Mouse (Mus musculus): ENCODE results near the gene Ubald2. TPM values are rescaled to one million over a fixed set of nuclear protein-coding genes. Genes with fewer than 3 reads are reported as not detected.

The Ubald2 gene
- polyA plus RNA-seq, 1 experiment: 34.8 TPM

- Histone ChIP-seq H3K27me3 (ENCODE audit: control insufficient read depth, insufficient read depth, low read length) (no peaks in the 10 kb centered on the region), H3K4me3 (replicated peaks; ENCODE audit: insufficient read depth, low read depth, low read length) (no peak overlapping the region), H3K4me1 (ENCODE audit: control insufficient read depth, insufficient read depth, low read length) (peaks cover 5% of the 10 kb centered on the region; the same call in 1 of the 2 replicates), H3K27ac (ENCODE audit: insufficient read depth, low read length) (no peak overlapping the region)
- no peak for DNase-seq
- 59% methylated on average over 11 of the region's 11 CpGs for WGBS
- no peak for TF ChIP-seq POLR2A (IDR thresholded peaks at IDR 0.05; ENCODE audit: borderline replicate concordance, insufficient read depth, low read length)
- no peak for TF ChIP-seq CTCF (IDR thresholded peaks at IDR 0.05; ENCODE audit: borderline replicate concordance, insufficient read depth, low read depth, low read length)
These were observed 2.3 kb upstream of the Ubald2 start for GRCm38 (mm10) chr11:116431428-116432077.

GRCm38 (mm10) chr11:116432127-116432526 lies 1.8 kb upstream of the Ubald2 start:
- DNase-seq: no peak
- no peaks in the 10 kb centered on the region for H3K27me3 ChIP-seq (ENCODE audit: control insufficient read depth, insufficient read depth, low read length)
- WGBS: 56% methylated on average over 6 of the region's 6 CpGs
- peaks cover 9% of the 10 kb centered on the region; the same call in 1 of the 2 replicates for H3K4me1 ChIP-seq (ENCODE audit: control insufficient read depth, insufficient read depth, low read length)
- H3K27ac ChIP-seq (ENCODE audit: insufficient read depth, low read length): no peak overlapping the region
- TF ChIP-seq CTCF (IDR thresholded peaks at IDR 0.05; ENCODE audit: borderline replicate concordance, insufficient read depth, low read depth, low read length) (no peak), POLR2A (IDR thresholded peaks at IDR 0.05; ENCODE audit: borderline replicate concordance, insufficient read depth, low read length) (no peak)
- no peak overlapping the region for H3K4me3 ChIP-seq (replicated peaks; ENCODE audit: insufficient read depth, low read depth, low read length)

- H3K4me1 ChIP-seq (ENCODE audit: control insufficient read depth, insufficient read depth, low read length): peaks cover 12% of the 10 kb centered on the region
- TF ChIP-seq CTCF (IDR thresholded peaks at IDR 0.05; ENCODE audit: borderline replicate concordance, insufficient read depth, low read depth, low read length) (no peak), POLR2A (IDR thresholded peaks at IDR 0.05; ENCODE audit: borderline replicate concordance, insufficient read depth, low read length) (no peak)
- no peak overlapping the region for H3K4me3 ChIP-seq (replicated peaks; ENCODE audit: insufficient read depth, low read depth, low read length)
- H3K27me3 ChIP-seq (ENCODE audit: control insufficient read depth, insufficient read depth, low read length): no peaks in the 10 kb centered on the region
- no peak overlapping the region for H3K27ac ChIP-seq (ENCODE audit: insufficient read depth, low read length)
- DNase-seq: no peak
- 63% methylated on average over 8 of the region's 8 CpGs for WGBS
These were observed 1.1 kb upstream of the Ubald2 start for GRCm38 (mm10) chr11:116432593-116433355.

- peaks cover 12% of the 10 kb centered on the region for H3K4me1 ChIP-seq (ENCODE audit: control insufficient read depth, insufficient read depth, low read length)
- TF ChIP-seq POLR2A (IDR thresholded peaks at IDR 0.05; ENCODE audit: borderline replicate concordance, insufficient read depth, low read length) (no peak), CTCF (IDR thresholded peaks at IDR 0.05; ENCODE audit: borderline replicate concordance, insufficient read depth, low read depth, low read length) (no peak)
- under 1% methylated on average over 45 of the region's 67 CpGs for WGBS
- H3K27me3 ChIP-seq (ENCODE audit: control insufficient read depth, insufficient read depth, low read length): no peaks in the 10 kb centered on the region
- peak overlapping the region; percentile 73 for H3K4me3 ChIP-seq (replicated peaks; ENCODE audit: insufficient read depth, low read depth, low read length)
- H3K27ac ChIP-seq (ENCODE audit: insufficient read depth, low read length): peak overlapping the region; percentile 2; the same call in 1 of the 2 replicates
- DNase-seq: peak; percentile 58 to 67
These were observed 533 bp downstream of the Ubald2 start for GRCm38 (mm10) chr11:116434287-116434966.

- Histone ChIP-seq H3K4me1 (ENCODE audit: control insufficient read depth, insufficient read depth, low read length) (peaks cover 12% of the 10 kb centered on the region), H3K27ac (ENCODE audit: insufficient read depth, low read length) (peak overlapping the region; percentile 2; the same call in 1 of the 2 replicates), H3K27me3 (ENCODE audit: control insufficient read depth, insufficient read depth, low read length) (no peaks in the 10 kb centered on the region), H3K4me3 (replicated peaks; ENCODE audit: insufficient read depth, low read depth, low read length) (peak overlapping the region; percentile 73)
- no peak for DNase-seq
- 52% methylated on average over 12 of the region's 12 CpGs for WGBS
- TF ChIP-seq POLR2A (IDR thresholded peaks at IDR 0.05; ENCODE audit: borderline replicate concordance, insufficient read depth, low read length): no peak
- TF ChIP-seq CTCF (IDR thresholded peaks at IDR 0.05; ENCODE audit: borderline replicate concordance, insufficient read depth, low read depth, low read length): no peak
These were observed 1.3 kb downstream of the Ubald2 start for GRCm38 (mm10) chr11:116434967-116435752.

GRCm38 (mm10) chr11:116435992-116436724 lies 2.3 kb downstream of the Ubald2 start:
- H3K27me3 ChIP-seq (ENCODE audit: control insufficient read depth, insufficient read depth, low read length): no peaks in the 10 kb centered on the region
- no peak overlapping the region for H3K4me3 ChIP-seq (replicated peaks; ENCODE audit: insufficient read depth, low read depth, low read length)
- H3K27ac ChIP-seq (ENCODE audit: insufficient read depth, low read length): no peak overlapping the region
- DNase-seq: no peak
- peaks cover 12% of the 10 kb centered on the region for H3K4me1 ChIP-seq (ENCODE audit: control insufficient read depth, insufficient read depth, low read length)
- TF ChIP-seq POLR2A (IDR thresholded peaks at IDR 0.05; ENCODE audit: borderline replicate concordance, insufficient read depth, low read length): no peak
- no peak for TF ChIP-seq CTCF (IDR thresholded peaks at IDR 0.05; ENCODE audit: borderline replicate concordance, insufficient read depth, low read depth, low read length)
- WGBS: 66% methylated on average over 5 of the region's 5 CpGs
